Mouse (Mus musculus) adipocyte (in vitro differentiated cells): Measurements from ENCODE around the gene Yrdc.
A peak's percentile ranks its signal among the peaks of the same experiment; 100 is the strongest.

Experiments
- DNase-seq: peaks from one replicate; pipeline ENCODE4 v3.0.0-alpha.2; 2016; ENCODE audit warnings: low spot score

The Yrdc gene

GRCm38 (mm10) chr4:124850261-124850913 lies at the start of gene Yrdc:
TSS of gene Yrdc (plus strand) at chr4:124850679.
- DNase-seq = peak; percentile 85

- peak; percentile 92 for DNase-seq
Measured at GRCm38 (mm10) chr4:124801552-124802308, 48.7 kb upstream of the Yrdc start, which contains the start of gene Mtf1. TSS of gene Mtf1 (plus strand) at chr4:124802104.

GRCm38 (mm10) chr4:124802309-124803260 lies 47.9 kb upstream of the Yrdc start:
- DNase-seq = peak; percentile 97

GRCm38 (mm10) chr4:124803406-124803805 lies 47.1 kb upstream of the Yrdc start:
- DNase-seq = no peak

- DNase-seq = peak; percentile 58
Measured at GRCm38 (mm10) chr4:124808511-124808910, 42.0 kb upstream of the Yrdc start.

GRCm38 (mm10) chr4:124809136-124809883 lies 41.2 kb upstream of the Yrdc start:
- no peak for DNase-seq

- no peak for DNase-seq
Measured at GRCm38 (mm10) chr4:124810056-124810455, 40.4 kb upstream of the Yrdc start.

- DNase-seq = peak; percentile 73
Measured at GRCm38 (mm10) chr4:124811347-124811975, 39.0 kb upstream of the Yrdc start.

GRCm38 (mm10) chr4:124815901-124816300 lies 34.6 kb upstream of the Yrdc start:
- peak; percentile 78 for DNase-seq

GRCm38 (mm10) chr4:124817803-124818202 lies 32.7 kb upstream of the Yrdc start:
- DNase-seq = peak; percentile 94

GRCm38 (mm10) chr4:124818832-124819231 lies 31.6 kb upstream of the Yrdc start:
- DNase-seq = no peak

- DNase-seq = no peak
Measured at GRCm38 (mm10) chr4:124824967-124825366, 25.5 kb upstream of the Yrdc start.

- no peak for DNase-seq
Measured at GRCm38 (mm10) chr4:124825371-124825965, 25.0 kb upstream of the Yrdc start.

- no peak for DNase-seq
Measured at GRCm38 (mm10) chr4:124829671-124830070, 20.8 kb upstream of the Yrdc start.

GRCm38 (mm10) chr4:124832796-124833195 lies 17.7 kb upstream of the Yrdc start:
- no peak for DNase-seq

- no peak for DNase-seq
Measured at GRCm38 (mm10) chr4:124838035-124838700, 12.3 kb upstream of the Yrdc start.

- no peak for DNase-seq
Measured at GRCm38 (mm10) chr4:124840998-124841397, 9.5 kb upstream of the Yrdc start.

- peak; percentile 30 for DNase-seq
Measured at GRCm38 (mm10) chr4:124843493-124843892, 7.0 kb upstream of the Yrdc start.

GRCm38 (mm10) chr4:124847573-124847972 lies 2.9 kb upstream of the Yrdc start:
- DNase-seq = peak; percentile 71

- DNase-seq = peak; percentile 94
Measured at GRCm38 (mm10) chr4:124849631-124850260, 733 bp upstream of the Yrdc start.
